Mouse (Mus musculus) embryonic facial prominence, embryonic 14.5 days (tissue): ENCODE data around the gene Ptpro. TPM values are rescaled to one million over a fixed set of nuclear protein-coding genes. Genes with fewer than 3 reads are reported as not detected.
A peak's percentile ranks its signal among the peaks of the same experiment; 100 is the strongest.

ENCODE experiments used
- ATAC-seq: fragments of 200-750 bp; cut with Nextera tagmentation; 2 replicates; pipeline ENCODE4 v1.8.0; 2017; ENCODE audit warnings: low read depth, moderate number of reproducible peaks, moderate TSS enrichment
- DNase-seq: peaks from one replicate; pipeline ENCODE4 v3.0.0-alpha.2; 2015; ENCODE audit warnings: low spot score
- H3K27ac ChIP-seq: fragments of 300-500 bp; sonication (generic); replicated peaks from 2 replicates; pipeline ENCODE4 v1.5.1; 2014; ENCODE audit warnings: low read depth, mild to moderate bottlenecking, low read length, moderate library complexity
- H3K27me3 ChIP-seq: fragments of 300-500 bp; sonication (generic); replicated peaks from 2 replicates; pipeline ENCODE4 v1.6.1; 2014; ENCODE audit warnings: low read length; ENCODE audit not compliant: control insufficient read depth, insufficient read depth
- H3K36me3 ChIP-seq: fragments of 300-500 bp; sonication (generic); 2 replicates; pipeline ENCODE4 v1.6.1; 2014; ENCODE audit warnings: low read length, mixed read lengths; ENCODE audit not compliant: control insufficient read depth, insufficient read depth
- H3K4me1 ChIP-seq: fragments of 300-500 bp; sonication (generic); 2 replicates; pipeline ENCODE4 v1.6.1; 2014; ENCODE audit warnings: antibody characterized with exemption, low read length; ENCODE audit not compliant: control insufficient read depth, insufficient read depth
- H3K4me2 ChIP-seq: fragments of 300-500 bp; sonication (generic); 2 replicates; pipeline ENCODE4 v1.6.1; 2014; ENCODE audit warnings: low read depth, mild to moderate bottlenecking, low read length, moderate library complexity, mixed read lengths
- H3K4me3 ChIP-seq: fragments of 300-500 bp; sonication (generic); 2 replicates; pipeline ENCODE4 v1.5.1; 2014; ENCODE audit warnings: low read depth, mild to moderate bottlenecking, low read length
- H3K9ac ChIP-seq: fragments of 300-500 bp; sonication (generic); 2 replicates; pipeline ENCODE4 v1.6.1; 2014; ENCODE audit warnings: low read depth, mild to moderate bottlenecking, low read length, moderate library complexity, mixed read lengths
- H3K9me3 ChIP-seq: fragments of 300-500 bp; sonication (generic); 2 replicates; pipeline ENCODE4 v1.6.1; 2016; ENCODE audit warnings: low read length; ENCODE audit not compliant: control insufficient read depth
- WGBS: fragments of 180-500 bp; shearing (Covaris S2); extraction: QIAGEN DNeasy Blood & Tissue Kit; methylation state at CpG from one replicate; pipeline ENCODE4 v1.1.7; 2014; 5-methylcytosine and 5-hydroxymethylcytosine counted together
- polyA plus RNA-seq: library from polyadenylated mRNA; unstranded; fragments of >200 nt; fragmentation: Nextera tagmentation; extraction: Ambion mirVana; gene quantifications from 2 replicates; pipeline ENCODE4 v1.2.1, GENCODE M21; 2014

The Ptpro gene
- polyA plus RNA-seq, 1 experiment from 2014 or later: 5.2 TPM

GRCm38 (mm10) chr6:137382546-137382945 is 130.4 kb downstream of the Ptpro start:
- Histone ChIP-seq H3K9me3 (peaks cover 4% of the 10 kb centered on the region; the same call in 1 of the 2 replicates), H3K4me1 (no peaks in the 10 kb centered on the region), H3K4me2 (no peak overlapping the region), H3K27ac (no peak overlapping the region), H3K27me3 (no peaks in the 10 kb centered on the region), H3K4me3 (no peak overlapping the region), H3K36me3 (no peaks in the 10 kb centered on the region), H3K9ac (no peak overlapping the region)
- 47% methylated on average over 9 of the region's 9 CpGs for WGBS
- no peak for ATAC-seq
- peak; percentile 16 for DNase-seq

- Histone ChIP-seq H3K36me3 (no peaks in the 10 kb centered on the region), H3K9ac (no peak overlapping the region), H3K4me3 (no peak overlapping the region), H3K27ac (no peak overlapping the region), H3K4me2 (no peak overlapping the region), H3K27me3 (no peaks in the 10 kb centered on the region), H3K4me1 (no peaks in the 10 kb centered on the region), H3K9me3 (peaks cover 4% of the 10 kb centered on the region; the same call in 1 of the 2 replicates)
- 88% methylated on average over 4 of the region's 4 CpGs for WGBS
- ATAC-seq (no peak), DNase-seq (no peak)
These were observed 134.2 kb downstream of the Ptpro start for GRCm38 (mm10) chr6:137386344-137386743.

- WGBS: 44% methylated on average over 4 of the region's 4 CpGs
- no peaks in the 10 kb centered on the region for H3K36me3 ChIP-seq
- ATAC-seq: no peak
These were observed 134.8 kb downstream of the Ptpro start for GRCm38 (mm10) chr6:137386935-137387334.

GRCm38 (mm10) chr6:137395075-137395474 is 143.0 kb downstream of the Ptpro start:
- no peak overlapping the region for H3K4me2 ChIP-seq
- no peaks in the 10 kb centered on the region for H3K27me3 ChIP-seq
- no peaks in the 10 kb centered on the region for H3K36me3 ChIP-seq
- no peak for ATAC-seq
- H3K27ac ChIP-seq: no peak overlapping the region
- no peaks in the 10 kb centered on the region for H3K4me1 ChIP-seq
- no peak overlapping the region for H3K9ac ChIP-seq
- 81% methylated on average over 7 of the region's 7 CpGs for WGBS
- no peak overlapping the region for H3K4me3 ChIP-seq
- no peak for DNase-seq
- H3K9me3 ChIP-seq: no peaks in the 10 kb centered on the region

More at GRCm38 (mm10) chr6:137386935-137387334, 134.8 kb downstream of the Ptpro start:
- Histone ChIP-seq H3K4me2 (no peak overlapping the region), H3K9ac (no peak overlapping the region), H3K9me3 (peaks cover 4% of the 10 kb centered on the region; the same call in 1 of the 2 replicates), H3K27ac (no peak overlapping the region), H3K27me3 (no peaks in the 10 kb centered on the region), H3K4me1 (no peaks in the 10 kb centered on the region), H3K4me3 (no peak overlapping the region)
- DNase-seq: peak; percentile 24

- Histone ChIP-seq H3K4me2 (no peak overlapping the region), H3K9me3 (no peaks in the 10 kb centered on the region), H3K27me3 (no peaks in the 10 kb centered on the region), H3K4me3 (no peak overlapping the region), H3K4me1 (no peaks in the 10 kb centered on the region), H3K36me3 (no peaks in the 10 kb centered on the region), H3K9ac (no peak overlapping the region), H3K27ac (no peak overlapping the region)
- WGBS: 76% methylated on average over 4 of the region's 4 CpGs
- ATAC-seq (no peak), DNase-seq (no peak)
These were observed 144.1 kb downstream of the Ptpro start for GRCm38 (mm10) chr6:137396106-137396793.

GRCm38 (mm10) chr6:137397358-137397757 is 145.2 kb downstream of the Ptpro start:
- no peak overlapping the region for H3K4me3 ChIP-seq
- no peak overlapping the region for H3K9ac ChIP-seq
- H3K4me1 ChIP-seq: no peaks in the 10 kb centered on the region
- ATAC-seq (no peak), DNase-seq (peak; percentile 16)
- no peak overlapping the region for H3K4me2 ChIP-seq
- H3K27me3 ChIP-seq: no peaks in the 10 kb centered on the region
- no peaks in the 10 kb centered on the region for H3K36me3 ChIP-seq
- 80% methylated on average over 2 of the region's 2 CpGs for WGBS
- H3K27ac ChIP-seq: no peak overlapping the region
- no peaks in the 10 kb centered on the region for H3K9me3 ChIP-seq

- Histone ChIP-seq H3K4me3 (no peak overlapping the region), H3K27ac (no peak overlapping the region), H3K4me2 (no peak overlapping the region), H3K27me3 (no peaks in the 10 kb centered on the region), H3K9me3 (no peaks in the 10 kb centered on the region), H3K9ac (no peak overlapping the region), H3K36me3 (no peaks in the 10 kb centered on the region), H3K4me1 (no peaks in the 10 kb centered on the region)
- 91% methylated on average over 4 of the region's 4 CpGs for WGBS
- ATAC-seq (no peak), DNase-seq (peak; percentile 14)
These were observed 152.1 kb downstream of the Ptpro start for GRCm38 (mm10) chr6:137404196-137404595.

GRCm38 (mm10) chr6:137405690-137406089 is 153.6 kb downstream of the Ptpro start:
- ATAC-seq: no peak
- no peak overlapping the region for H3K4me2 ChIP-seq
- no peak overlapping the region for H3K4me3 ChIP-seq
- no peak for DNase-seq
- H3K27ac ChIP-seq: no peak overlapping the region
- H3K4me1 ChIP-seq: no peaks in the 10 kb centered on the region
- H3K9ac ChIP-seq: no peak overlapping the region
- H3K27me3 ChIP-seq: no peaks in the 10 kb centered on the region
- 71% methylated on average over 2 of the region's 2 CpGs for WGBS
- no peaks in the 10 kb centered on the region for H3K9me3 ChIP-seq
- H3K36me3 ChIP-seq: no peaks in the 10 kb centered on the region

- 81% methylated on average over 3 of the region's 3 CpGs for WGBS
- H3K4me2 ChIP-seq: no peak overlapping the region
- ATAC-seq (no peak), DNase-seq (no peak)
- H3K36me3 ChIP-seq: no peaks in the 10 kb centered on the region
- H3K27me3 ChIP-seq: no peaks in the 10 kb centered on the region
- H3K9ac ChIP-seq: no peak overlapping the region
- H3K4me1 ChIP-seq: no peaks in the 10 kb centered on the region
- no peak overlapping the region for H3K4me3 ChIP-seq
- H3K27ac ChIP-seq: no peak overlapping the region
- no peaks in the 10 kb centered on the region for H3K9me3 ChIP-seq
These were observed 158.4 kb downstream of the Ptpro start for GRCm38 (mm10) chr6:137410510-137410909.
